Mouse (Mus musculus): ENCODE data around the gene Clec2g.

GRCm38 (mm10) chr6:129030964-129031363 lies 96.8 kb downstream of the Clec2g start:
- TF ChIP-seq CHD2 (IDR thresholded peaks at IDR 0.05; ENCODE audit: low read depth, low read length) (no peak), MAFK (IDR thresholded peaks at IDR 0.05; ENCODE audit: insufficient read depth, low read depth, low read length) (no peak), ZNF384 (IDR thresholded peaks at IDR 0.05; ENCODE audit: low read depth, low read length) (no peak)

Data from ES-E14 (cell line).